Mouse (Mus musculus) cerebellum, postnatal 4 days (tissue): ENCODE data around the gene Foxp4.
A peak's percentile ranks its signal among the peaks of the same experiment; 100 is the strongest.

Experiments
- DNase-seq, 2 experiments: peaks; one replicate each; pipeline ENCODE4 v3.0.0; 2022; ENCODE audit warnings: low spot score in 2 of 2, mixed read lengths in 1 of 2

Gene Foxp4

GRCm38 (mm10) chr17:47897956-47898752 is 26.3 kb downstream of the Foxp4 start:
- no peak for DNase-seq

- DNase-seq = no peak
Observed at GRCm38 (mm10) chr17:47889727-47890126, 34.7 kb downstream of the Foxp4 start.

DNA sequence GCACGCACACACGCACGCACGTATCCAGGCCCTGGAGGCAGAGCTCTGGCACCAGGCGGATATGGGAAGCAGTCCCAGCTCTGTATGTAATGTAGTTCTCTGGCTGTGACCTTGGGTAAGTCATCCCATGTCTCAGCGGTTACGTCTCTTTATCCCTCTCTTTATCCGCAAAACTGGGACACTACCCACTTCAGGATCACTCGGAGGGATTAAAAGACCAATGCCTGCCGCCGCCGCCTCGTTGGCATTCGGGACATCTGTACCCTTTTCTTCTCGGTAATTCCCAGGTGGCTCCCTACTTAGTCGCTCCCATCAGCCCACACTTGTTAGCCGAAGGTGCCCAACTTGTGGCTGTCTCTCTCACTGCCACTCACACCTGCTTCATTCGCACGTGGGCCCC is 35.2 kb downstream of the Foxp4 start:
- no peak for DNase-seq

- no peak for DNase-seq
Observed at GRCm38 (mm10) chr17:47888641-47889040, 35.8 kb downstream of the Foxp4 start.

DNA sequence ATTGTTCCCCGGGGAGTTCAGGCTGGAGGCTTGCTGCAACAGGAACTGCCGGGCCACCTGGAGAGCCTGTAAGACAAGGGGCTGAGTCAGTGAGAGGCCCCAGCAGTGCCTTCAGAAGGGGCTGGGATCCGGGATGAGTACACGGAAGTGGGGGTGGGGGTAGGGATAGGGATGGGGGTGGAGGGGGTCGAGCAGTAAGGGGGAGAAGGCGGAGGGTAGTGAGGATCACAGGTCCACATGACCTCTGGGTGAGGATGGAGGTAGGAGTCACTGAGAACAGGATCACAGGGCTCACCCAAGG is 36.3 kb downstream of the Foxp4 start:
- no peak for DNase-seq

DNA sequence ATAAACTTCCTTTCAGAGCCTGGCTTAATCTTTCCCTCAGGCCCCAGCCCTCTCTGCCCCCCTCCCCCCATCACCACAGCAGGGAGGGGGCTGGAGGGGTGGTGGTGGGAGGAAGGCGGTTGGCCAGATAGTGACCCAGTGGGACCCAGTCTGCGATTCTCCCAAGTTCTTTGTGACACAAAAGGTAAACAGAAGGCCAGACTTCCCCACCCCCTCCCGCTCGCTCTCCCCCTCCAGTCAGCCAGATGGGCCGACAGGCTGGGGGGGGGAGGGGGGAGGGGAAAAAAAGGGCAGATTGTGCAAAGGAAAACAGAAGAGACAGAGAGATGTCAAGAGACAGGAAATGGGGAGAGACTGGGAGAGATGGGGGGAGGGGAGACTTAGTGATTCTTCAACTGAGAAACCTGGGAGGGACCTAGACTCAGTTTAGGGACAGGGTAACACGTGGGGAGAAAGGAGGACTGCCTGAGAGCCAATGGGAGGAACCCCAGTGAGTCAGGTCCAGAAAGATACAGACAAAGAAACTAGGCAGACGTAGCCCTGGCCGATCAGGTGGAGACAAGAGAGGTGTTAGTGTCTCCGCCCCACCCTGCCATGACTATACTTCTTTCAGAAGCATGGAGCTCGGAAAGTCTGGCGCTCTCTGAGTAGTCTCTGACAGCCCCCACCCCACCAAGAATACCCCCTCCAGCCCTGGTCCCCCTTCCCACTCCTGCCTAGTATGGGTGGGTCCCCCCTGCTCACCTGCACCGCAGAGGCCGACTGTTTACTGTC is 36.9 kb downstream of the Foxp4 start:
- DNase-seq = no peak

DNA sequence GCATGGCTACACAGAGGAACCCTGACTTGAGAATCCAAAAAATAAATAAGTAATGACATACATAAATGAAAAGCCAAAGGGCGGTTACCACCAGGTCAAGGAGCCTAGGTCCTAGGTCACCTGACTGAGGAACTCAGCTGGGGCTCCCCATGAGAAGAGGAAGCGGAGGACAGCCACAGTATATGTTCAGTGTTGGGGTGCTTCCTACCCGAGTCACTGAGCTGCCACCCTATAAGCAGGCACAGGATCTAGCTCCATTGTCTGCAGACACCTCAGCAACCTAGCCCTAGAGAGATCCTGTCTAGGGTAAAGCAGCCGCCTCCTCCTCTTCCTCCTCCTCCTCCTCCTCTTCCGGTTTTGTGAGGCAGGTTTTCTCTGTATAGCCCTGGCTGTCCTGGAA is 41.3 kb downstream of the Foxp4 start:
- no peak for DNase-seq

GRCm38 (mm10) chr17:47881330-47881729 is 43.1 kb downstream of the Foxp4 start:
- no peak for DNase-seq

GRCm38 (mm10) chr17:47879207-47879606 is 45.2 kb downstream of the Foxp4 start:
- DNase-seq = no peak

- peak in 1 of 2 experiments; percentile 37 for DNase-seq
Observed at GRCm38 (mm10) chr17:47878378-47879089, 45.9 kb downstream of the Foxp4 start.

- no peak for DNase-seq
Observed at GRCm38 (mm10) chr17:47877715-47878377, 46.6 kb downstream of the Foxp4 start.

DNA sequence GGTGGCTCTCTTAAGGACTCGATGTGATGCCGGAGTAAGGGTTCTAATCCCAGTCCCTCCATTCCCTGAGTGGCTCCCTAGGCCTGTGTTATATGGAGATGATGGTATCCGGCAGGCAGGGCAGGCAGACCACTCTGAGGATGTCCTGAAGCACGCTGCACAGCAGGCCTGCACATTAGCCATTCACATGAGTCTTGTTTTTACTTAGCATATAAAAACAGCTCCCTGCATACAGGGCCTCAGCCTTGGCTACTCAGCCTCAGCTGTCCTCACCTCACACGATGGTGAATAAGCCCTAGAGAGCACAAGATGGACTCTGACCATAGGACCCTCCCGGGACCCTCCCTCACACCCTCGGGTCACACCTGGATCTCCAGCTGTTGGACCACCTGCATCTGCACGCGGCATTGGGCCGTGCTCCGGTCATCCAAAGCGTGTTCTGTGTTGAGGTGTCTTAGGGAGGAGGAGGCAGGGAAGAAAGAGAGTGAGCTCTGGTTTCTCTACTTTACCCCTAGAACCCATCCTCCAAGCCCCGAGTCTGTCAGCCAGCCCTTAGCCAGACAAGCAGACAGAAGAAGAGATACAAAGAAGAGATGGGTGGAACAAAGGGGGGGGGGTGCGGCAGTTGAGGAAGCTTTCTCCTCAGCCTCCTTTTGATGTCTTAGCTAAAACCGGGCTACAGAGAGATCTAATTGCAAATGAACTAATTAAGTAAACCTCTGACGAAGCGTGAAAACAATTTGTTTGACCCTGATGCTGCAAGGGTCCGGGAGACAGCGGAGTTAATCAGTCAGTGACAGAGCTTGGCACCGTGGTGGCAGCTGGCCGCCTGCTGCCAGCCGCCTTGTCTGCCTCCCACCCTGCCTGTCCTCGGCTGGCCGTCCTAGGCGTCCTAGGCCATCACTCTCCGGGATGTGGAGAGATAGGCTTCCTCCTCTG is 47.4 kb downstream of the Foxp4 start:
- no peak for DNase-seq

- DNase-seq = peak; percentile 67 to 86
Observed at GRCm38 (mm10) chr17:47873341-47873791, 51.1 kb downstream of the Foxp4 start.

- peak in 1 of 2 experiments; percentile 60 for DNase-seq
Observed at GRCm38 (mm10) chr17:47872311-47873011, 52.0 kb downstream of the Foxp4 start.

DNA sequence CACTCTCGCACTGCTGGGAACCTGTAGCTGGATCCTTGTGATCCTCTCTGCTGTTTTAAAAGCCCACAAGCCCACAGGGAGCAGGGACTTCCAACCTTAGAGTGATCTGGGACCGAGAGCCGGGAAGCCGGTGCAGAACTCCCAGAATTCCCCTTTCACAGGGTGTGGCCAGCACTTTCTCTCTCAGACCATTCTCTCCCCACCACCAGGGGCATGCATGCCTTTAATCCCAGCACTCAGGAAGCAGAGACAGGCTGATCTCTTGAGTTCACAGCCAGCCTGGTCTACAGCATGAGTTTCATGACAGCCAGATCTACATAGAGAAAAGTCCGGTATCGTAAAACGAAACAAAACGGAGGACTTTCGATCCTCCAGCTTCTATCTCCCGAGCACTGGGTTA is 54.6 kb downstream of the Foxp4 start:
- DNase-seq = no peak

GRCm38 (mm10) chr17:47866037-47866436 is 58.4 kb downstream of the Foxp4 start:
- no peak for DNase-seq

- DNase-seq = peak; percentile 74 to 89
Observed at GRCm38 (mm10) chr17:47864496-47864895, 59.9 kb downstream of the Foxp4 start.

DNA sequence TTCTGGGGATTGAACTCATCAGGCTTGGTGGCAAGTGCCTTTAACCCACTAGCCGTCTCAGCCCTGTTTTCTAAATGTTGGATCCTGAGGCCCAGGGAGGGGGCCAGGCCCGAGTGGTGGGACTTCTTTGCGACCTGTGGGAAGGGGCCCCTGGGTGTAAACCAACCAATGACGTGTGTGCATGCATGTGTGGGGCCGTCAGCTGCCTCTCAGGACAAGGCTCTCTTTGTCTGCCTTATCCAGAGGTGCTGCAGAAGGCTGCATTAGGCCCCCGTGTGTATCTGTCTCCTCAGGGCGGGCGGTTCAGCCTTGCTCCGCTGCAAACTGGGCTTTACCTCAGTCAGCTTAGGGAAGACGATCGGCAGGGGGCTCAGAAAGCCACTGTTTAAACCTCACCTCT is 61.0 kb downstream of the Foxp4 start:
- no peak for DNase-seq

DNA sequence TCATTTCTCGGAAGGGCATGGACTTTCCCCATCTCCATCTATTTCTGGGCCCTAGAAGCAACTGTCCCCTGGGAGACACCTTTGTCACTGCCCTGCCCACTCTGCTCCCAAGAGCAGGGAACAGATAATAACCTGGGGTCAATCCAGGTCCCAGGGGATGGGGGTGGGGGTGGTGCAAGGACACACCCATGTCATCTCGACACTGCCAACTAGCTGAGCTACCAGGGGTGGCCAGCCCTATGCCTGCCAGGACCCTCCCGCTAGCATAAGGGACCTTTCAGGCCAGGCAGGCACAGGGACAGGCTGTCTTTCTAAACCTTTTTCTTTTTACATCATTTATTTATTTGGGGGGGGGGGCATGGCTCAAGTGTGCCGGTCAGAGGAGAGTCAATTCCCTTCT is 61.4 kb downstream of the Foxp4 start:
- no peak for DNase-seq

DNA sequence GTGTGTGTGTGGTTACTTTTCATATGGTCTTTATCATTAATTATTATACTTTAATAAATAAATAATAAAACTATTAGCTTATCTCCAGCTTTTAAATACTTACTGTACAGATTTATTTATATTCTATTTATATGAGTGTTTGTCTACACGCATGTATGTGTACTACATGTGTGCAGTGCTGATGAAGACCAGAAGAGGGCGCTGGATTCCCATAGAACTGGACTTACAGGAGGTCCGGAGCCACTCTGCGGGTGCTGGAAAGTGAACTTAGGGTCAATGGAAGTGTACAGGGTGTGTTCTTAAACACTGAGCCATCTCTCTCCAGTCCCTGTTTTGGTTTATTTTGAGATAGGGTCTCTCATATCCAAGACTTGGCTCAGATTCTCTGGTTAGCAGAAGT is 68.9 kb downstream of the Foxp4 start:
- DNase-seq = no peak
